Mouse (Mus musculus): ENCODE measurements at regions not wholly inside any gene's neighbourhood (a gene's known extent, or its start where the extent isn't known, plus 50 kb on each side); places are given as distances from the start of the nearest gene placed in this dataset.

- Histone ChIP-seq H3K4me3 (no peak overlapping the region), H3K79me2 (ENCODE audit: control insufficient read depth, insufficient read depth) (no peaks in the 10 kb centered on the region), H3K27me3 (ENCODE audit: control insufficient read depth, insufficient read depth, insufficient read length) (no peaks in the 10 kb centered on the region), H3K4me2 (ENCODE audit: low read depth) (no peak overlapping the region), H3ac (ENCODE audit: control insufficient read depth, insufficient read length) (no peak overlapping the region), H3K36me3 (ENCODE audit: control insufficient read depth, insufficient read depth) (no peaks in the 10 kb centered on the region)
- TF ChIP-seq E2F4 (IDR thresholded peaks at IDR 0.05; ENCODE audit: insufficient read depth) = no peak
- no peak for TF ChIP-seq TCF3 (IDR thresholded peaks at IDR 0.05; ENCODE audit: insufficient read length, low read depth)
Measured at GRCm38 (mm10) chr13:110819301-110819862, 424.5 kb downstream of the Plk2 start.

- Histone ChIP-seq H3K36me3 (ENCODE audit: control insufficient read depth, insufficient read depth) (no peaks in the 10 kb centered on the region), H3K4me2 (ENCODE audit: low read depth) (no peak overlapping the region), H3ac (ENCODE audit: control insufficient read depth, insufficient read length) (no peak overlapping the region), H3K4me3 (no peak overlapping the region), H3K27me3 (ENCODE audit: control insufficient read depth, insufficient read depth, insufficient read length) (no peaks in the 10 kb centered on the region), H3K79me2 (ENCODE audit: control insufficient read depth, insufficient read depth) (no peaks in the 10 kb centered on the region)
- no peak for TF ChIP-seq USF1 (IDR thresholded peaks at IDR 0.05; ENCODE audit: low read depth)
- TF ChIP-seq MAX (IDR thresholded peaks at IDR 0.05; ENCODE audit: low read depth) = no peak
Measured at GRCm38 (mm10) chr13:110824878-110825277, 429.9 kb upstream of the Actbl2 start.

GRCm38 (mm10) chr13:110832442-110832841 is 422.4 kb upstream of the Actbl2 start:
- Histone ChIP-seq H3K4me2 (ENCODE audit: low read depth) (no peak overlapping the region), H3ac (ENCODE audit: control insufficient read depth, insufficient read length) (no peak overlapping the region), H3K27me3 (ENCODE audit: control insufficient read depth, insufficient read depth, insufficient read length) (no peaks in the 10 kb centered on the region), H3K4me3 (no peak overlapping the region), H3K36me3 (ENCODE audit: control insufficient read depth, insufficient read depth) (no peaks in the 10 kb centered on the region), H3K79me2 (ENCODE audit: control insufficient read depth, insufficient read depth) (no peaks in the 10 kb centered on the region)
- TF ChIP-seq SRF (IDR thresholded peaks at IDR 0.05; ENCODE audit: control insufficient read depth, insufficient read length, low read depth) (no peak), TCF12 (IDR thresholded peaks at IDR 0.05; ENCODE audit: insufficient read depth, poor library complexity, severe bottlenecking) (no peak), POLR2A (IDR thresholded peaks at IDR 0.05; ENCODE audit: insufficient read length, low read depth) (no peak), CEBPB (IDR thresholded peaks at IDR 0.05; ENCODE audit: insufficient read depth, poor library complexity, severe bottlenecking) (no peak), USF1 (IDR thresholded peaks at IDR 0.05; ENCODE audit: low read depth) (no peak), TCF3 (IDR thresholded peaks at IDR 0.05; ENCODE audit: insufficient read length, low read depth) (no peak), MYOG (IDR thresholded peaks at IDR 0.05; ENCODE audit: control insufficient read depth in 1 of 3, insufficient read depth in 1 of 3, insufficient read length in 2 of 3, low read depth in 2 of 3) (no peak), MYOD1 (IDR thresholded peaks at IDR 0.05; ENCODE audit: control insufficient read depth in 1 of 3, insufficient read length in 2 of 3, low read depth in 2 of 3) (no peak)

- Histone ChIP-seq H3K4me3 (no peak overlapping the region), H3ac (ENCODE audit: control insufficient read depth, insufficient read length) (no peak overlapping the region), H3K79me2 (ENCODE audit: control insufficient read depth, insufficient read depth) (no peaks in the 10 kb centered on the region), H3K36me3 (ENCODE audit: control insufficient read depth, insufficient read depth) (no peaks in the 10 kb centered on the region), H3K4me2 (ENCODE audit: low read depth) (no peak overlapping the region), H3K27me3 (ENCODE audit: control insufficient read depth, insufficient read depth, insufficient read length) (no peaks in the 10 kb centered on the region)
- TF ChIP-seq MYOD1 (IDR thresholded peaks at IDR 0.05; ENCODE audit: control insufficient read depth in 1 of 3, insufficient read length in 2 of 3, low read depth in 2 of 3) (no peak), TCF3 (IDR thresholded peaks at IDR 0.05; ENCODE audit: insufficient read length, low read depth) (no peak), SRF (IDR thresholded peaks at IDR 0.05; ENCODE audit: control insufficient read depth, insufficient read length, low read depth) (no peak), TCF12 (IDR thresholded peaks at IDR 0.05; ENCODE audit: insufficient read depth, poor library complexity, severe bottlenecking) (no peak)
Measured at GRCm38 (mm10) chr13:110836936-110837335, 417.9 kb upstream of the Actbl2 start.

GRCm38 (mm10) chr13:110841949-110842348 is 412.9 kb upstream of the Actbl2 start:
- no peaks in the 10 kb centered on the region for H3K79me2 ChIP-seq (ENCODE audit: control insufficient read depth, insufficient read depth)
- H3ac ChIP-seq (ENCODE audit: control insufficient read depth, insufficient read length) = no peak overlapping the region
- no peaks in the 10 kb centered on the region for H3K27me3 ChIP-seq (ENCODE audit: control insufficient read depth, insufficient read depth, insufficient read length)
- no peaks in the 10 kb centered on the region for H3K36me3 ChIP-seq (ENCODE audit: control insufficient read depth, insufficient read depth)
- no peak for TF ChIP-seq MYOG (IDR thresholded peaks at IDR 0.05; ENCODE audit: control insufficient read depth in 1 of 3, insufficient read depth in 1 of 3, insufficient read length in 2 of 3, low read depth in 2 of 3)
- TF ChIP-seq MYOD1 (IDR thresholded peaks at IDR 0.05; ENCODE audit: control insufficient read depth in 1 of 3, insufficient read length in 2 of 3, low read depth in 2 of 3) = no peak
- TF ChIP-seq POLR2AphosphoS2 (IDR thresholded peaks at IDR 0.05; ENCODE audit: insufficient read length, low read depth) = no peak
- no peak for TF ChIP-seq USF1 (IDR thresholded peaks at IDR 0.05; ENCODE audit: low read depth)
- TF ChIP-seq CEBPB (IDR thresholded peaks at IDR 0.05; ENCODE audit: insufficient read depth, poor library complexity, severe bottlenecking) = no peak
- H3K4me3 ChIP-seq = no peak overlapping the region
- no peak overlapping the region for H3K4me2 ChIP-seq (ENCODE audit: low read depth)

- Histone ChIP-seq H3ac (ENCODE audit: control insufficient read depth, insufficient read length) (no peak overlapping the region), H3K36me3 (ENCODE audit: control insufficient read depth, insufficient read depth) (no peaks in the 10 kb centered on the region), H3K79me2 (ENCODE audit: control insufficient read depth, insufficient read depth) (no peaks in the 10 kb centered on the region), H3K27me3 (ENCODE audit: control insufficient read depth, insufficient read depth, insufficient read length) (no peaks in the 10 kb centered on the region), H3K4me2 (ENCODE audit: low read depth) (no peak overlapping the region), H3K4me3 (no peak overlapping the region)
- TF ChIP-seq MYOD1 (IDR thresholded peaks at IDR 0.05; ENCODE audit: control insufficient read depth in 1 of 3, insufficient read length in 2 of 3, low read depth in 2 of 3) (peak in 1 of 3 experiments; percentile 54), SRF (IDR thresholded peaks at IDR 0.05; ENCODE audit: control insufficient read depth, insufficient read length, low read depth) (no peak), TCF12 (IDR thresholded peaks at IDR 0.05; ENCODE audit: insufficient read depth, poor library complexity, severe bottlenecking) (no peak)
Measured at GRCm38 (mm10) chr13:110845695-110846094, 409.1 kb upstream of the Actbl2 start.

Measured in myocyte (in vitro differentiated cells).